Mouse (Mus musculus) neutrophil, adult 5-6 weeks (primary cell): ENCODE data around the gene Gm45521. TPM values are rescaled to one million over a fixed set of nuclear protein-coding genes. Genes with fewer than 3 reads are reported as not detected.

Experiments used
- ATAC-seq: fragments of 151-379, 151-347 bp; 2 replicates; pipeline ENCODE4 v1.8.0; 2017; ENCODE audit warnings: mild to moderate bottlenecking, moderate TSS enrichment; ENCODE audit not compliant: insufficient number of reproducible peaks, poor library complexity, low FRiP score, severe bottlenecking; ENCODE audit errors: extremely low read depth
- total RNA-seq: library from RNA; stranded (forward); fragments of 200-1000 nt; gene quantifications from 2 replicates; pipeline ENCODE4 v1.2.3, GENCODE M21; 2017

Gm45521 gene
- total RNA-seq, 1 experiment from 2014 or later: not detected

DNA sequence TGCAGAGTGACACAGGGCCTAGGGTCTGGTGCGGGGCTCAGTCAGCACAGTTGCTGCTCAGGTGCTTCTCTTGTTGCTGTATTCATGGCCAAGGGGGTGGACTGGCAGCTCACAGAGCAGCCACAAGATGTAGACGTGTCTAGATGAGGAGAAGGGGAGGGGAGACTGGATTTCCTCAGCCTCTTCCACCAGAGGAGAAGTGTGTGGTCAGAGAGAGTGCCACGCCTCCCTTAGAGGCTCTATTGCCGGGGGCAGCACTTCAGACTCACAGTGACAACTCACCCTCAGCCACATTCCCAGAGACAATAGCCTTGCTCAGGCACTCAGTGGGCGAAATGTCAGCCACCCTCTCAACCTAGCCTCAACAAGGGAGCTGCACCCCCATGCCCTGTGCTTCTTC is 11.8 kb upstream of the Gm45521 start:
- ATAC-seq: no peak

DNA sequence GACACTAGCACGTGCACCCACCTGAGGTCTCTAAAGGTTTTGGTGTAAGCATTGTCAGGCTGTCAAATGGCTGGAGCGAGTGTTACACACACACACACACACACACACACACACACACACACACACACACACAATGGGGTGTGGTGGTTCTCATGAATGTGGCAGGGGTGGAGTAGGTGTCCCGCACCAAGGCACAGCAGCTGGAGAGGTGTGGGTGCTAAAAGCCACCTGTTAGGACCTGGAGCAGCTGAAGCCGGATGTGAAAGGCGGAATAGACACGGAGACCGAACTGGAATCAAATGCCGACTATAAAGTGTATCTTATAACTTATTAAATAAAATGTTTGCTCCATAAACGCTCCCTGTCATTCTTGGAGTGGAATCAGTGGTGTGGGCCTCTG is 5.9 kb upstream of the Gm45521 start:
- ATAC-seq: no peak

DNA sequence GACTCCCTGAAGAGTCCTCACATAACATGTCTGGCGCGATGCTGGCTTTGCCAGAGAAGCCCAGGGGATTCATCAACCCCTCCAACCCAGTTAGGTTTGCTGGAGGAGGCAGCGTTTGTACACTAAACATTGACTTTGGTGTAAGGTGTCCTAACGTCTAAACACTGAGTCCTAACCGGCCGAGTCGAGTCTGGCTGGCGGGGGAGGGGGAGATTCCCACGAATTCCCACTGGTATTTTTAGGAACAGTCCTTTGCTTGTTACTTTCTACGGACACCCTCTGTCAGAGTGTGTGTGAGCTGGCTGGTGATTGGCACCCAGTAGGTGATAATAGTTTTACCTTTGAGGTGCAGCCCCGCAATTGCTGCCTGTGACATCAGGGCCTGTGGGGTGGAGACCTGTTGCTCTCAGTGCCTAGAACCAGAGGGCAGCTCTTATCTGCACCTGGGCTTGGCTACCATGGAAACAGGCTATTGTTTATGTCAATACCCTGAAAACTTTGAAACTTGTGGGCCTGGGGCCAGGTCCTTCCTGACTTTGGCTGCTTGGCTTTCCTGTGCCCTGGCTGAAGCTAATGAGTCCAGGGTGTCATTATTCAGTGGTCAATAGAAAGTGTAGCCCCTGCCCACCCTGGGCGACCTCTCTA is 4.4 kb upstream of the Gm45521 start:
- no peak for ATAC-seq

DNA sequence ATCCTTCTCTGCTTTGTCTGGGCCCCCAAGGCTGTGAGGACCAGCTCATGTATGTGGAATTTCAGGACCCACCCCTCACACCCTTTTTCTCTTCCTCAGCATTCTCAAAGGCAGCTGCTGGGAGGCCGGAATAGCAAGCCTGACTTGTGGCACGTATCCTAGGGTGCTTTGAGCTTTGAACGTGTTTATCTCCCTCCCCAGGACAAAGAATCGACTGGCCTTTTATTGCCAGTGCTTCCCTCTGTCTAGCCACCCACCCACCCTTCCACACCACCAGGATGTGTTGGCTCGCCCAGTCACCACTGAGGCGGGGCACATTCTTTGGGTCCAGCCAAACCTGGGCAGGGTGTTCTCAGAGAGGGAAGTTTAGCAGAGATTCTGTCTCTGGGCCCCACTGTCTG is 3.0 kb upstream of the Gm45521 start:
- ATAC-seq: no peak

DNA sequence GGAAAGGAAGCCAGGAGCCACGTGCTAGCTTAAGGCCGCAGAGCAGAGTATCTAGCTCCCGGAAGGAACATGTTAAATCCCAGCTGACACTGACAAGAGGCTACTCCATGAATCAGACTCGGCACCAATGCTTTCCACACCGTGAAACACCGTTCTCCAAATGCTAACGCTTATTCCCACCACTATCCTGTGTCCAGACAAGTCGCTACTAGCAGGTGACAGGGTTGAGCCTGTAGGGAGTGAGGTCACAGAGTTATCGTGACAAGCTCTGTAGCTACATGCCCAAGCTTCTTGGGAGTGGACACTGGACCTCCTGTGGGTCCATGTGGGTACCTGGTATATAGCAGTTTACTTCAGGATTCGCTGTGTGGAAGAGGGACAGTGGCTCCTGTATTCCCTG is 661 bp upstream of the Gm45521 start:
- no peak for ATAC-seq

DNA sequence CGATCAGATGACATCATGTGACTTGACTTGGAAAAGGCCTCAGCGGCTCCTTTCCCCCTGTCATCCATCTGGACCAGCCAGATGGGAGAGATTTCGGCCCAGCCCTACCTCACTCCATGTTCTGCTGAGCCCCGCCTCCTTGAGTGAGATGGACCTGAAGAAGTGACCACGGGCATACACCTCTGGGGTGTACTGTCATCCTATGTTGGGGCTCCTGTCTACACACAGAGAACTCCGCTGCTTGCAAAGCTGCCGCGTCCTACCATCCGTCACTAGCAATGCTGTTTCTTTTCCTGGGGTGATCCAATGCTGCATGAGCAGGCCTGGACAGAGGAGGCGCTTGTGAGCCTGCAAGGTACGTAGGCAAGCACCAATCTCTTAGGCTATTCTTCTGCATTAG is 3.5 kb downstream of the Gm45521 start:
- no peak for ATAC-seq

DNA sequence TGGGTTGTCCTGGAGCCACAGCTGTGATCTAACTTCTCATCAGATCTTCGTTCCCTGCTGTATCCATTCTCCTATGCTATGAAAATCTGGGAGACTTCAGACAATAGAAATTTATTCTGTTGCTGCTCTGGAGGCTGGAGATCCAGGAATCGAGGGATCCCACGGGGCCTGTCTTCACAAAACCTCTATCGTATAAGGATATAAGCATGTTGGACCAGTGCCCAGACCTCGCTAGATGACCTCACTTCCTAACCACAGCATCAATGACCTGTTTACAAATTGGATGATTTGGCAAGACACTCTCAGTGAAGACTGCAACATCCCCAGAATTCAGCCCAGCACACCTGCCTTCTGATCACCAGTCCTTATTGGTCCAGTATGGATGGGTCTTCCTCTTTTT is 4.6 kb downstream of the Gm45521 start:
- ATAC-seq: no peak

DNA sequence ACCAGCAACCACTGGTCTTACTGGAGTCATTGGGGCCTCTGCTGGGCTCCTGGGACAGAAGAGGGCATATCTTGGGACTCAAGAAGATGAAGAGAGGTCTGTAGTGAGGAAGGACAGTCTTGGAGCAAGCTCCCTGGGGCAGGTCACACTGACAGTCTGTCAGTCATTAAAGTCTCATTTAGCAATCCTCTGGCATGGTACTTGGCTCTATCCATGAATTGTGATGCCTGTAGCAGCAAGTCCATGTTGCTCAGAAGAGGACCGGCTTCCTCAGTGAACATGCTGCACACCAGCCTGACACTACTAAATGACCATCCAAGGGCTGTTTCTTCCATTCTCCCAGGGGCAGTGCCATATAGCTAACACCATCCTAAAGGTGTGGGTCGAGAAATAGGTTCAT is 5.5 kb downstream of the Gm45521 start:
- ATAC-seq: no peak

DNA sequence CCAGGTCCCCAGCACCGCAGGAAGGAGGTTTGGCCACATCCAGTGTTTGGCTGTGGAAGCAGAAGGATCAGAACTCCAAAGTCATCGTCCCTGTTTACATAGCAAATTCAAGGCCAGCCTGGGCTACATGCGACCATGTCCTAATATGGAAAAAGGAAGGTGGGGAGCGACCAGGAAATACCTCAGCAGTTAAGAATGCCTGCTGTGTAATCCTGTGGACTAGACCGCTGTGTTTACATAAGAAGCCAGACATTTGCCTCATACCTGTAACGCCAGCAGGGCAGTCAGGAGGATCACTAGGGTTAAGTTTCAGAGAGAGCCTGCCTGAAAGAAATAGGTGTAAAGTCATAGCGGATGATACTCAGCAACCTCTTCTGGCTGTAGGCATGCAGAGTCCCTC is 6.1 kb downstream of the Gm45521 start:
- ATAC-seq: no peak

DNA sequence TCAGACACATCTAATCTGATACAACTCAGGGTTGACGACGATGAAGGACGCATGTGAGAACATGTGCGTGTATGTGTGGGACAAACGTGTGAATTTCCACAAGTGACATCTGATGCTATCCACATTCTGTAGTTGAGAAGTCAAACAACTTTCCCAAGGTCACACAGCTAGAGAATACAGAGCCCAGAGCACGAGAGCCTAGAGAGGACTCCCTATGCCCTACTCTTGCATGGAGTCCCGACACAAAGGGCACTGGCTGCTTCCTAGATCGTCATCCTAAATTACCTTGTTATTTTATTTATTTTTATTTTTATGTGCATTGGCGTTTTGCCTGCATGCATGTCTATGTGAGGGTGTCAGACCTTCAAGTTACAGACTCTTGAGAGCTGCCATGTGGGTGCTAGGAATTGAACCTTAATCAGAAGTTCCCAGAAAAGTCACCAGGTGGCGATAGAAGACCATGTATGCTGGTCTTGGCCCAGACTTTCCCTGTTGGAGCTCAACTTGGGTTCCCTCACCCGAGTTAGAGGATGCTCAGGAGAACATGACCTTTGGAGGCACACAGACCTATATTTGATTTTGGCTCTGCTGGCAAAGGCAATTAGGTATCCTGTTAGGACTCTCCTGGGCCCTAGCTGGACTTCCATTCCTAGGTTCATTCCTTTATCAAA is 7.3 kb downstream of the Gm45521 start:
- ATAC-seq: peak; percentile 57; the same call in 1 of the 2 replicates

DNA sequence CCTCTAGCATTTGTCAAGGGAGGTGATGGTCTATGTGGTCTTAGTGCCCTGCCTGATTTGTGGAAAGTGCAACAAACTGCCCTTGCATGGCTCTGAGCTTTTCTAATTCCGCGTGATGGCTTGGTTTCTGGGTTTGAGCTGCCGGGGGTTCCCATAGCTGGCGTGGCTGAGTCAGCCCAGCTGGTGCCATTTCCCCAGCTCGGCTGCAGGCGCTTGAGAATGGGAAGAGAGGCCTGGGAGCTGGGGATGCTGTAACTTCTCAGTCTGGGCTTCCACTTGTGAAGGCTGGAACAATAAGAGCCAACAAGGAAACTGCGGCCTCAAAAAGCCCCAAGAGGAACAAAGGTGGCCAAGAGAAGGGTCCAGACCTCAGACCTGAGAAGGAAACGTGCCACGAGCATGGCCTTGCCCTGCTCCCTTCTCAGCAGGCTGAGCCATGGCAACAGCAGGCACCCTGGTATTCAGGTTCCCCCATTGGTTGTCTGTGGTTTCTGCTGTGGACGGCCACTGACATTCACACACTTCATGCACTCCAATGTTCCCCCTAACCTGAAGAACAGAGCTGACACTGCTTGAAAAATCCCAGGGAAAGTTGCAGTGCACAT is 14.9 kb downstream of the Gm45521 start:
- ATAC-seq: no peak

DNA sequence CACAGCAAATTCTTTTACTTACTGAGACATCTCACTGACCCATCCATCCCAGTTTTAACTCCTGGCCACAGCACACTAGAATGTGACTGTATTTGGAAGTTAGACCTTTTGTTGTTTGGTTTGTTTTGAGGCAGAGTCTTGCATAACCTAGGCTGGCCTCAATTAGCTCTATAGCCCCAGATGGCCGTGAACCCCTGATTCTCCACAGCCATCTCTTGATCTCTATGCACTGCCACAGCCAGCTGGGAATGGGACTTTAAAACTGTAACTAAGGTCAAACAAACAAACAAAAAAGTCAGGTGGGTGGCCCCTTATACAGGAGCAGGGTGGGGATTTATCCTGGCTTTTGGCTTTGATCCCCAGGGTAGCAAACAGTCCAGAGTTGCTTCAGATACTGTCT is 17.6 kb downstream of the Gm45521 start:
- no peak for ATAC-seq

DNA sequence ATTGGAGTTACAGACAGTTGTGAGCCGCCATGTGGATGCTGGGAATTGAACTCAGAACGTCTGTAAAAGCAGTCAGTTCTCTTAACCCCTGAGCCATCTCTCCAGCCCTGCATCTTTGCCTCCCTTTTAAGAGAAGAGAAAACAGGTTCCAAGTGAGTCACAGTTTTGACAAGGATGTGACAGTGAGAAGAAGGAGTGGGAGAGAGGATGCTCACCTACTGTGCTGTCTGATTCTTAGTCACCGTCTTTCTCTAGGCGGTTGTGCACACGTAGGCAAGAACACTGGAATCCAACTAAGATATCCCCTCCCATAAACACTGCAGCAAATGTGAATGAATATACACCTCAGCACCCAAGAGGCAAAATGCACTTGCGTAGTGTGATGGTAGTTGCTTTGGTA is 18.1 kb downstream of the Gm45521 start:
- no peak for ATAC-seq

DNA sequence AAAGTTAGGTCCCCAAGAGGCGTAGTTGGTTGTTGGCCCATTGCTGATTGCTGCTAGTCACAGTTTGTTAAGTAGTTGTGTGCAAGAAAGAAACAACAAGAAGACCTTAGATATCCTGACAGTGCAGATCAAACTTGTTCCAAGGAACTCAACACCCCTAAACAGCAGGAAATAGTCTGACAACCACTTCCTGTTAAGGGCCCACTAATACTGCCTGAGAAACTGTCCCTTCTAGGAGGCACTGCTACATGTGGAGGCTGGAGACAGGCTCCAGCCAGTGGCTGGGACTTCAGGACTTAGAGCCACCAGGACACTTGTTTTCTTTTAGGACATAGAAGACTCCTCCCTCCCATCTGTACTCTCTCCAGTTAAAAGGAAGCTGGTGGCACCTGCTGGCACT is 20.4 kb downstream of the Gm45521 start:
- no peak for ATAC-seq

DNA sequence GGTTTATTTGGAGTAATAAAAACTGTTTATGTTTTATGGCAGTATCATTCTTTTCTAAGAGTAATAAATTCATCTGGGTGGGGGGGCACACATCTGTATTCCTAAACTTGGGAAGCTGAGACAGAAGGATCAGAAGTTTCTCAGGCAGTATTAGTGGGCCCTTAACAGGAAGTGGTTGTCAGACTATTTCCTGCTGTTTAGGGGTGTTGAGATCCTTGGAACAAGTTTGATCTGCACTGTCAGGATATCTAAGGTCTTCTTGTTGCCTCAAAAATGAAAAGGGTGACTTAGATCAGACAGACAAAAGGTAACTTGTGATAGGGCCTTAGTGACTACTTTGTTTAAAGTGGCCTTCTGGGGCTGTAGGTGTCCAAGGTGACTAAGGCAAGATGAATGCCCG is 21.1 kb downstream of the Gm45521 start:
- ATAC-seq: no peak

DNA sequence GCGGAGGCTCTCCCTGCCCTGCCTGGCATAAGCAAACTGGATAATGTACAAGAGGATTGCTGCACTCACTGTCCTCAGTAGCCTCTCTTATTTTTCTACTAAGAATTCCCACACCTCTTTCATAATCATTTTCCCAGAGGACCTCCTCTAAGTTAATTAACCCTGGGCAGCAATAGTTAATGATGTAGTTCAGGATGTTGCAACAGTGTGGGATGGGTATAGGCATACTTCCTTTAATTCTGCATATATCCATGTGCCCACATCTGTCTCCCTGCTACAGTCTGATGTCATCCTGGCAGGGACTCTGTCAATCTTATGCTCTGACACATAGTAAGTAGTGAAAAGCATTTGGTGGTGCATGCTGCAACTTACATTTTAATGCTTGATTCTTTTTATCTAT is 24.1 kb downstream of the Gm45521 start:
- no peak for ATAC-seq

DNA sequence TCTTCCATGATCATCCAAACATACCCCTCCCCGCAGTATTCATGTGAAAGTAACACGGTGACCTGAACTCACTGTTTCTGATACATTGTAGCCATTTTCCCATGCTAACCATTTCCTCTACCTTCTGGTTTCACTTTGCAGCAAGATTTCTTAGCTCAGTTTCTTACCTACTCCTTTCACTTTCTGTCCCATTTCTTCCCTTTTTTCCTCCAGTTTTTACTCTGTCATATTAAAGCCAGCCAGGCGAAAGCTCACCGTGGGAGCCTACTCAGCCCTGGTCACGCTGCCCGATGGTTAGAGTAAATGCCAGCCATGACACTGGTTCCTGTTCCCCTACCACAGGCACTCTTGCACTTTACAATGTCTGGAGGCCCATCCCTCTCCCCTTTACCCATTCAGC is 29.8 kb downstream of the Gm45521 start:
- ATAC-seq: peak; percentile 28; the same call in 1 of the 2 replicates

DNA sequence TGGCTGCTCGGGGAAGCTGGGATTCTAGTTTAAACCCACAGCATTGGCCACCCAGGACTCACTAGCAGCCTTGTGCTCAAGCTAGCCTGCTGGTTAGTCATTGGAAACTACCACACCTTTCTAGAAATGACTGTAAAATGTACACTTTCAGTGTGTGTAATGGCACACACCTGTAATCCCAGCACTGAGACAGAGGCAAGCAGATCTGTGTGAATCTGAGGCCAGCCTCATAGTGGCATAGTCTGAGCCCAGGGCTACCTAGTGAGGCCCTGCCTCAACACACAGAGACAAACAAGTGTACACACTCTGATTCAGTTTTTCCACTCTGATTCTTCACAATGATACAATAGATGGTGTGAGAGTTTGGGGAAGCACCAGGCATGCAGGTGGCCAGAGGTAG is 32.3 kb downstream of the Gm45521 start:
- no peak for ATAC-seq

DNA sequence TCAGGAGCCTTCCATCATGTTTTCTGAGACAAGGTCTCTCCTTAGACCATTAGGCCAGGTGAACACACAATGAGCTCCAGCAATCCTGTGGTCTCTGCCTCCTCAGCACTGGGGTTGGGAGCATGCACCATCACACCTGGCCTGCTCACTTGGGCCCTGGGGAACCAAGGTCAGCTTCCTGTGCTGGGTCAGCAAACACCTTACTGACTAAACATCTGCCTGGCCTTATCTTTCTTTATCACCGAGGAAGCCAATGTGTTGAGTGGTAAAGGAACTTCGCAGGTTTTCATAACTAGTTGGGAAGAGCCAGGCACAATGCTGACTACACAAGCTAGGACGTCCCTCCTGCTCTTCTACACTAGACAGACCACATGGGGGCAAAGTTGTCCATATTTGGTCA is 32.9 kb downstream of the Gm45521 start:
- no peak for ATAC-seq

DNA sequence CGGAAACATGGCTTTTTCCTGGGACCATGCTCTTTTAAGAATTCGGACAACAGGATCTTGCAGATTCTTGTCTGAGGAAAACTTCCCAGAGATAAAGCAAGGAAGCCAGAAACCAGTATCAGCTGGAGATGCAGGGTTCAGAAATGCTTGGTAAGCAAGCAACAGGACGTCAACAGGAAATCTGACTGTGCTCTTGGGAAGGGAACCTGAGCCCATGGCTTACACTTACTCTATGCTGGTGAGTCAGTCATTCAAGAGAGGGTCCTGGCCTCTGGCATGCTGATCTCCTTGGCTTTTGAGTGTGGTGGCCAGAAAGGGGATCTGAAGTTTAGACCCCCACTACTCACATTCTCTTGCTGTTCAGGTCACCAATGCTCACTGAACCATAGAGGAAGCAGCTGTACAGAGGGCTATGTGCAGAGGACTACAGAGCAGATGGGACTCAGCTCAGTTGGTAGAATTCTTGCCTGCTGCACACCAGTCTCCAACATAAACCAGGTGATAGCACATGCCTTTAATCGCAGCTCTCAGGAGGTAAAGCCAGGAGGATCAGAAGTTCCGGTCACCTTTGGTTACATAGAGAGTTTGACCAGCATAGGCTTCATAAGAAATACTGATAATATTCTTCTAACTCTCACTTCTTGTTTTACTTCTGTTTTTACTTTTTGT is 34.2 kb downstream of the Gm45521 start:
- no peak for ATAC-seq
